Mouse (Mus musculus) liver, embryonic 16.5 days (tissue): ENCODE measurements around the gene Skint8. TPM values are rescaled to one million over a fixed set of nuclear protein-coding genes. Genes with fewer than 3 reads are reported as not detected.
"Not testable (repeated sequence)": the region's sequence is repeated elsewhere in the genome, so short reads cannot be mapped to it uniquely, and the experiment has no call there.

Source experiments
- ATAC-seq: fragments of 200-750 bp; cut with Nextera tagmentation; 2 replicates; pipeline ENCODE4 v1.8.0; 2017; ENCODE audit warnings: low read depth, mild to moderate bottlenecking, moderate number of reproducible peaks, moderate library complexity
- H3K27ac ChIP-seq: fragments of 300-500 bp; sonication (generic); 2 replicates; pipeline ENCODE4 v1.5.1; 2014; ENCODE audit warnings: mild to moderate bottlenecking, low read length
- H3K27me3 ChIP-seq: fragments of 300-500 bp; sonication (generic); 2 replicates; pipeline ENCODE4 v1.6.1; 2014; ENCODE audit warnings: low read depth, low read length, mixed read lengths; ENCODE audit not compliant: control insufficient read depth, insufficient read depth
- H3K36me3 ChIP-seq: fragments of 300-500 bp; sonication (generic); 2 replicates; pipeline ENCODE4 v1.6.1; 2014; ENCODE audit warnings: mild to moderate bottlenecking; ENCODE audit not compliant: control insufficient read depth, insufficient read depth
- H3K4me1 ChIP-seq: fragments of 300-500 bp; sonication (generic); 2 replicates; pipeline ENCODE4 v1.6.1; 2014; ENCODE audit warnings: low read depth, low read length, mixed read lengths; ENCODE audit not compliant: control insufficient read depth
- H3K4me2 ChIP-seq: fragments of 300-500 bp; sonication (generic); 2 replicates; pipeline ENCODE4 v1.6.1; 2014; ENCODE audit warnings: low read depth, low read length, mixed read lengths
- H3K4me3 ChIP-seq: fragments of 300-500 bp; sonication (generic); 2 replicates; pipeline ENCODE4 v1.5.1; 2014; ENCODE audit warnings: low read depth, mild to moderate bottlenecking, low read length
- H3K9ac ChIP-seq: fragments of 300-500 bp; sonication (generic); 2 replicates; pipeline ENCODE4 v1.6.1; 2014; ENCODE audit warnings: low read depth, low read length
- H3K9me3 ChIP-seq: fragments of 300-500 bp; sonication (generic); replicated peaks from 2 replicates; pipeline ENCODE4 v1.6.1; 2016; ENCODE audit warnings: low read length; ENCODE audit not compliant: control insufficient read depth
- WGBS: fragments of 180-500 bp; shearing (Covaris S2); extraction: QIAGEN DNeasy Blood & Tissue Kit; methylation state at CpG from one replicate; pipeline ENCODE4 v1.1.7; 2014; ENCODE audit not compliant: insufficient replicate concordance; 5-methylcytosine and 5-hydroxymethylcytosine counted together
- polyA plus RNA-seq: library from polyadenylated mRNA; unstranded; fragments of >200 nt; fragmentation: Nextera tagmentation; extraction: Ambion mirVana; gene quantifications from 2 replicates; pipeline ENCODE4 v1.2.1, GENCODE M21; 2015

Skint8 gene
- polyA plus RNA-seq, 1 experiment from 2014 or later, result not detected

DNA sequence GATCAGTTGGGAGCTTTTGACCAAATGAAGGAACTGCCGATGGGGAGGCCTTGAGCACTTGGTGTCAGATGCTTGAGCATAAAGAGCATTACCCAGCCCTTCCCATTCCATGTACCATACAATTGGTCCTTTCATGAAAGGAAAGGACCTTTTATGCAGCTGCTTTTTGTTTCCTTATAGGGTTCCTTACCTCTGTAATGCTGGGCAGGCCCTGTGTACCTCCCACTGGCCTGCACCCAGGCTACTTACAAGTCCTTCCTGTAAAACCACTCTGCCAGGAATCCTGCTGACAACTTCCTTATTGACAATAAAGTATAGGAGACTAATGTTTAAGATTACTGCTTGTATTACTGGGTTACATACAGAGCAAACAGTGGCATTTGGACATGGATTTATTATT is 17.7 kb upstream of the Skint8 start:
- H3K27me3 ChIP-seq, result no peaks in the 10 kb centered on the region
- no peak overlapping the region for H3K9ac ChIP-seq
- ATAC-seq, result no peak
- no peaks in the 10 kb centered on the region for H3K9me3 ChIP-seq
- no peak overlapping the region for H3K27ac ChIP-seq
- 56% methylated on average over 1 of the region's 1 CpGs for WGBS
- H3K4me2 ChIP-seq, result no peak overlapping the region
- H3K4me1 ChIP-seq, result no peaks in the 10 kb centered on the region
- no peak overlapping the region for H3K4me3 ChIP-seq
- H3K36me3 ChIP-seq, result no peaks in the 10 kb centered on the region

GRCm38 (mm10) chr4:111902775-111903174 is 16.4 kb upstream of the Skint8 start, which contains the start of gene Slc5a9:
TSS of gene Slc5a9 (minus strand) at chr4:111902918.
- no peaks in the 10 kb centered on the region for H3K36me3 ChIP-seq
- no peak within 1 kb of the TSS for H3K4me3 ChIP-seq
- H3K4me1 ChIP-seq, result no peaks in the 10 kb centered on the region
- no peak within 1 kb of the TSS for H3K27ac ChIP-seq
- no peak within 1 kb of the TSS for H3K9ac ChIP-seq
- H3K9me3 ChIP-seq, result no peaks in the 10 kb centered on the region
- no peak within 1 kb of the TSS for H3K4me2 ChIP-seq
- ATAC-seq, result no peak
- no peaks in the 10 kb centered on the region for H3K27me3 ChIP-seq

GRCm38 (mm10) chr4:111907926-111908325 is 11.3 kb upstream of the Skint8 start:
- ATAC-seq, result no peak
- 28% methylated on average over 2 of the region's 2 CpGs for WGBS

GRCm38 (mm10) chr4:111961309-111961708 is 42.1 kb downstream of the Skint8 start:
- WGBS, result 7% methylated on average over 1 of the region's 1 CpGs
- H3K9ac ChIP-seq, result no peak overlapping the region

More at GRCm38 (mm10) chr4:111907926-111908325, 11.3 kb upstream of the Skint8 start:
- no peak overlapping the region for H3K9ac ChIP-seq
- H3K4me3 ChIP-seq, result no peak overlapping the region
- no peaks in the 10 kb centered on the region for H3K9me3 ChIP-seq
- no peak overlapping the region for H3K27ac ChIP-seq
- no peaks in the 10 kb centered on the region for H3K36me3 ChIP-seq
- H3K27me3 ChIP-seq, result no peaks in the 10 kb centered on the region
- no peak overlapping the region for H3K4me2 ChIP-seq
- H3K4me1 ChIP-seq, result no peaks in the 10 kb centered on the region

DNA sequence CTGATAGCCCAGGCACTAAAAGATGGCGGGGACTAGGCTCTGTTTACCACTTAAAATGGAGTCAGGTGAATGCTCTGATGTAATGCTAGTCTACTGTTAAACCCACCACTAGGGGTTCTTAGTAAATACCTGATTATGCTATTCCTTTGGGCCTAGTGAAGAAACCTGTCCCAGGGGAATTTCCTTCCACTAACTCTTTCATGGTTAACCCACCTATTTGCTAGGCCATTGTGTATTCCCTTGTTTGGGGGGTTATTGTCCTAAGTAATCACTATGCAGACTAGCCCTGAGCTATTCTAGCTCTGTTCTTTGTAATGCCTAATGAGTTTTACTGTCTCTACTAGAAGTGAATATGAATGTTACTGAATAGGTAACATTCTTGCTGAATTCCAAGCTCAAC is 44.0 kb downstream of the Skint8 start:
- H3K9ac ChIP-seq, H3K36me3 ChIP-seq, ATAC-seq, H3K9me3 ChIP-seq, H3K4me3 ChIP-seq, H3K4me2 ChIP-seq, H3K27me3 ChIP-seq, H3K27ac ChIP-seq, H3K4me1 ChIP-seq: not testable (repeated sequence)
- WGBS, result 39% methylated on average over 1 of the region's 1 CpGs

More at GRCm38 (mm10) chr4:111961309-111961708, 42.1 kb downstream of the Skint8 start:
- ATAC-seq, result no peak
- H3K27me3 ChIP-seq, result no peaks in the 10 kb centered on the region
- no peaks in the 10 kb centered on the region for H3K9me3 ChIP-seq
- no peak overlapping the region for H3K4me2 ChIP-seq
- H3K27ac ChIP-seq, result no peak overlapping the region
- no peaks in the 10 kb centered on the region for H3K36me3 ChIP-seq
- H3K4me1 ChIP-seq, result no peaks in the 10 kb centered on the region
- no peak overlapping the region for H3K4me3 ChIP-seq

DNA sequence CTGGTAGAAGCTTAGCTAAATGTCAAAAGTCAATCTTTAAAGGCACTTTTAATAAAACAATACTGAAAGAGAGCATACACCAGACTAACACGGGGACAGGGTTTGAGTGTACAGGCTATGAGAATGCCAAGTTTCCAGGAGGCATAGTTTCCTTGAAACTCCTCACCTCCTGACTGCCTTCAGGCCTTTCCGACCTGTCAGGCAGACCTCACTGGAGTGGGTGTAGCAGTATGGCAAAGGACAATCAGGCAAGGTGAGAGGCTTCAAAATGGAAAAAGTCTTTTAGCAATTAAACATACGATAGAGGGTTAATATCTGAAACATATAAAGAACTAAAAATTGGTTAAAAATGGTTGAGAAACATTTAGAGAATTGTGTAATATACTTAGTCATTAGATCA is 44.5 kb downstream of the Skint8 start:
- H3K4me2 ChIP-seq, result no peak overlapping the region
- no peak overlapping the region for H3K9ac ChIP-seq
- no peak for ATAC-seq
- no peaks in the 10 kb centered on the region for H3K9me3 ChIP-seq
- no peak overlapping the region for H3K4me3 ChIP-seq
- 48% methylated on average over 3 of the region's 3 CpGs for WGBS
- no peaks in the 10 kb centered on the region for H3K36me3 ChIP-seq
- no peaks in the 10 kb centered on the region for H3K4me1 ChIP-seq
- no peaks in the 10 kb centered on the region for H3K27me3 ChIP-seq
- no peak overlapping the region for H3K27ac ChIP-seq

GRCm38 (mm10) chr4:111972623-111973022 is 53.4 kb downstream of the Skint8 start, which contains the start of gene Skint7:
TSS of gene Skint7 (plus strand) at chr4:111972923.
- H3K4me2 ChIP-seq, result no peak within 1 kb of the TSS
- H3K4me1 ChIP-seq, result no peaks in the 10 kb centered on the region
- no peaks in the 10 kb centered on the region for H3K36me3 ChIP-seq
- H3K27me3 ChIP-seq, result no peaks in the 10 kb centered on the region
- WGBS, result 68% methylated on average over 1 of the region's 1 CpGs
- no peaks in the 10 kb centered on the region; the same call in 1 of the 2 replicates for H3K9me3 ChIP-seq
- H3K27ac ChIP-seq, result no peak within 1 kb of the TSS
- H3K9ac ChIP-seq, result no peak within 1 kb of the TSS
- no peak for ATAC-seq
- no peak within 1 kb of the TSS for H3K4me3 ChIP-seq

Other genes with a start within 250 kb of the Skint8 start
- gene Spata6, start 199.4 kb upstream of the Skint8 start, polyA plus RNA-seq, result 2.9 and 3.0 TPM in 2 replicates
- 0.04 TPM in 1 of 2 replicates, not detected in the other for gene Slc5a9, start 16.5 kb upstream of the Skint8 start, polyA plus RNA-seq
- gene Skint7, start 53.5 kb downstream of the Skint8 start, polyA plus RNA-seq, result not detected in 2 replicates
- not detected in 2 replicates for gene Skint1, start 86.9 kb downstream of the Skint8 start, polyA plus RNA-seq
- gene Skint4, start 152.6 kb downstream of the Skint8 start, polyA plus RNA-seq, result not detected in 2 replicates